Mouse (Mus musculus) kidney, embryonic 15.5 days (tissue): ENCODE measurements around the gene Ptger2. TPM values are rescaled to one million over a fixed set of nuclear protein-coding genes. Genes with fewer than 3 reads are reported as not detected.

Source experiments
- ATAC-seq: fragments of 200-750 bp; cut with Nextera tagmentation; replicated peaks from 2 replicates; pipeline ENCODE4 v1.8.0; 2017; ENCODE audit warnings: moderate TSS enrichment; ENCODE audit not compliant: low FRiP score
- H3K27ac ChIP-seq: fragments of 300-500 bp; sonication (generic); 2 replicates; pipeline ENCODE4 v1.5.1; 2015; ENCODE audit warnings: mild to moderate bottlenecking, inconsistent platforms
- H3K27me3 ChIP-seq: fragments of 300-500 bp; sonication (generic); 2 replicates; pipeline ENCODE4 v1.6.1; 2015; ENCODE audit warnings: inconsistent platforms
- H3K36me3 ChIP-seq: fragments of 300-500 bp; sonication (generic); 2 replicates; pipeline ENCODE4 v1.6.1; 2015; ENCODE audit warnings: inconsistent platforms
- H3K4me1 ChIP-seq: fragments of 300-500 bp; sonication (generic); 2 replicates; pipeline ENCODE4 v1.6.1; 2015; ENCODE audit warnings: inconsistent platforms
- H3K4me2 ChIP-seq: fragments of 300-500 bp; sonication (generic); 2 replicates; pipeline ENCODE4 v1.6.1; 2015; ENCODE audit warnings: moderate library complexity, mild to moderate bottlenecking, inconsistent platforms
- H3K4me3 ChIP-seq: fragments of 300-500 bp; sonication (generic); replicated peaks from 2 replicates; pipeline ENCODE4 v1.5.1; 2015; ENCODE audit warnings: mild to moderate bottlenecking, inconsistent platforms
- H3K9ac ChIP-seq: fragments of 300-500 bp; sonication (generic); 2 replicates; pipeline ENCODE4 v1.6.1; 2015; ENCODE audit warnings: mild to moderate bottlenecking, inconsistent platforms
- H3K9me3 ChIP-seq: fragments of 300-500 bp; sonication (generic); replicated peaks from 2 replicates; pipeline ENCODE4 v1.6.1; 2016; ENCODE audit warnings: inconsistent platforms
- WGBS: fragments of 180-500 bp; shearing (Covaris S2); methylation state at CpG from one replicate; pipeline ENCODE4 v1.1.7; 2015; ENCODE audit warnings: mixed read lengths; 5-methylcytosine and 5-hydroxymethylcytosine counted together
- polyA plus RNA-seq: library from polyadenylated mRNA; unstranded; fragments of >200 nt; fragmentation: Nextera tagmentation; extraction: Ambion mirVana; gene quantifications from 2 replicates; pipeline ENCODE4 v1.2.1, GENCODE M21; 2015

Gene Ptger2
- polyA plus RNA-seq, 1 experiment from 2014 or later: 0.52 TPM

- ATAC-seq: no peak
- 78% methylated on average over 4 of the region's 4 CpGs for WGBS
These were observed 17.8 kb downstream of the Ptger2 start for GRCm38 (mm10) chr14:45005698-45006283.

GRCm38 (mm10) chr14:45009242-45009641 is 21.2 kb downstream of the Ptger2 start:
- Histone ChIP-seq H3K4me2 (no peak overlapping the region), H3K27ac (no peak overlapping the region), H3K4me3 (no peak overlapping the region), H3K9me3 (no peaks in the 10 kb centered on the region), H3K36me3 (no peaks in the 10 kb centered on the region), H3K4me1 (no peaks in the 10 kb centered on the region), H3K9ac (no peak overlapping the region), H3K27me3 (no peaks in the 10 kb centered on the region)
- no peak for ATAC-seq
- WGBS: 88% methylated on average over 1 of the region's 1 CpGs

More at GRCm38 (mm10) chr14:45005698-45006283, 17.8 kb downstream of the Ptger2 start:
- Histone ChIP-seq H3K4me3 (no peak overlapping the region), H3K27ac (no peak overlapping the region), H3K4me1 (no peaks in the 10 kb centered on the region), H3K9ac (no peak overlapping the region), H3K4me2 (no peak overlapping the region), H3K9me3 (no peaks in the 10 kb centered on the region), H3K36me3 (no peaks in the 10 kb centered on the region), H3K27me3 (no peaks in the 10 kb centered on the region)

- H3K27ac ChIP-seq: no peak overlapping the region
- WGBS: 90% methylated on average over 2 of the region's 2 CpGs
- H3K36me3 ChIP-seq: no peaks in the 10 kb centered on the region
- H3K9ac ChIP-seq: no peak overlapping the region
- ATAC-seq: no peak
- no peaks in the 10 kb centered on the region for H3K4me1 ChIP-seq
- no peaks in the 10 kb centered on the region for H3K9me3 ChIP-seq
- H3K4me3 ChIP-seq: no peak overlapping the region
- no peaks in the 10 kb centered on the region for H3K27me3 ChIP-seq
- H3K4me2 ChIP-seq: no peak overlapping the region
These were observed 23.3 kb downstream of the Ptger2 start for GRCm38 (mm10) chr14:45011260-45011659.

- no peak overlapping the region for H3K27ac ChIP-seq
- no peak overlapping the region for H3K9ac ChIP-seq
- H3K36me3 ChIP-seq: no peaks in the 10 kb centered on the region
- no peaks in the 10 kb centered on the region for H3K4me1 ChIP-seq
- no peaks in the 10 kb centered on the region for H3K27me3 ChIP-seq
- H3K9me3 ChIP-seq: no peaks in the 10 kb centered on the region
- H3K4me3 ChIP-seq: no peak overlapping the region
- WGBS: 89% methylated on average over 6 of the region's 6 CpGs
- ATAC-seq: no peak
- H3K4me2 ChIP-seq: no peak overlapping the region
These were observed 23.7 kb downstream of the Ptger2 start for GRCm38 (mm10) chr14:45011671-45012070.

- Histone ChIP-seq H3K9ac (no peak overlapping the region), H3K4me2 (no peak overlapping the region), H3K4me1 (no peaks in the 10 kb centered on the region), H3K27ac (no peak overlapping the region), H3K9me3 (no peaks in the 10 kb centered on the region), H3K36me3 (no peaks in the 10 kb centered on the region), H3K4me3 (no peak overlapping the region), H3K27me3 (no peaks in the 10 kb centered on the region)
- ATAC-seq: no peak
- 85% methylated on average over 3 of the region's 3 CpGs for WGBS
These were observed 33.6 kb downstream of the Ptger2 start for GRCm38 (mm10) chr14:45021551-45021950.

- H3K9me3 ChIP-seq: no peaks in the 10 kb centered on the region
- H3K4me3 ChIP-seq: no peak overlapping the region
- ATAC-seq: no peak
- no peaks in the 10 kb centered on the region for H3K36me3 ChIP-seq
- no peaks in the 10 kb centered on the region for H3K4me1 ChIP-seq
- H3K4me2 ChIP-seq: no peak overlapping the region
- H3K9ac ChIP-seq: no peak overlapping the region
- no peaks in the 10 kb centered on the region for H3K27me3 ChIP-seq
- WGBS: 87% methylated on average over 3 of the region's 3 CpGs
- H3K27ac ChIP-seq: no peak overlapping the region
These were observed 46.3 kb downstream of the Ptger2 start for GRCm38 (mm10) chr14:45034293-45034692.

GRCm38 (mm10) chr14:45036579-45036978 is 48.6 kb downstream of the Ptger2 start:
- no peak overlapping the region for H3K4me2 ChIP-seq
- no peaks in the 10 kb centered on the region for H3K4me1 ChIP-seq
- H3K9me3 ChIP-seq: no peaks in the 10 kb centered on the region
- H3K9ac ChIP-seq: no peak overlapping the region
- ATAC-seq: no peak
- H3K36me3 ChIP-seq: no peaks in the 10 kb centered on the region
- WGBS: 95% methylated on average over 1 of the region's 1 CpGs
- H3K27me3 ChIP-seq: no peaks in the 10 kb centered on the region
- H3K4me3 ChIP-seq: no peak overlapping the region
- H3K27ac ChIP-seq: no peak overlapping the region

GRCm38 (mm10) chr14:45038052-45038451 is 50.1 kb downstream of the Ptger2 start:
- ATAC-seq: no peak
- no peaks in the 10 kb centered on the region for H3K27me3 ChIP-seq
- H3K4me1 ChIP-seq: no peaks in the 10 kb centered on the region
- H3K9ac ChIP-seq: no peak overlapping the region
- H3K9me3 ChIP-seq: no peaks in the 10 kb centered on the region
- H3K4me3 ChIP-seq: no peak overlapping the region
- H3K4me2 ChIP-seq: no peak overlapping the region
- no peaks in the 10 kb centered on the region for H3K36me3 ChIP-seq
- no peak overlapping the region for H3K27ac ChIP-seq
- WGBS: 73% methylated on average over 7 of the region's 7 CpGs

- 80% methylated on average over 5 of the region's 5 CpGs for WGBS
- Histone ChIP-seq H3K36me3 (no peaks in the 10 kb centered on the region), H3K27me3 (no peaks in the 10 kb centered on the region), H3K27ac (no peak overlapping the region), H3K4me2 (no peak overlapping the region), H3K4me1 (no peaks in the 10 kb centered on the region), H3K9me3 (no peaks in the 10 kb centered on the region), H3K9ac (no peak overlapping the region), H3K4me3 (no peak overlapping the region)
- ATAC-seq: no peak
These were observed 53.0 kb downstream of the Ptger2 start for GRCm38 (mm10) chr14:45040851-45041475.

GRCm38 (mm10) chr14:45048128-45048527 is 60.1 kb downstream of the Ptger2 start:
- no peak for ATAC-seq
- Histone ChIP-seq H3K9me3 (no peaks in the 10 kb centered on the region), H3K27me3 (no peaks in the 10 kb centered on the region), H3K9ac (no peak overlapping the region), H3K4me1 (no peaks in the 10 kb centered on the region), H3K4me3 (no peak overlapping the region), H3K4me2 (no peak overlapping the region), H3K36me3 (no peaks in the 10 kb centered on the region), H3K27ac (no peak overlapping the region)
- WGBS: 69% methylated on average over 2 of the region's 2 CpGs

- no peak for ATAC-seq
- Histone ChIP-seq H3K27ac (peak overlapping the region; percentile 52; the same call in 1 of the 2 replicates), H3K4me2 (no peak overlapping the region), H3K9ac (no peak overlapping the region), H3K36me3 (no peaks in the 10 kb centered on the region), H3K4me3 (no peak overlapping the region), H3K9me3 (no peaks in the 10 kb centered on the region), H3K27me3 (no peaks in the 10 kb centered on the region), H3K4me1 (no peaks in the 10 kb centered on the region)
- WGBS: 47% methylated on average over 7 of the region's 7 CpGs
These were observed 61.9 kb downstream of the Ptger2 start for GRCm38 (mm10) chr14:45049689-45050418.

- Histone ChIP-seq H3K27me3 (no peaks in the 10 kb centered on the region), H3K9ac (no peak overlapping the region), H3K9me3 (no peaks in the 10 kb centered on the region), H3K4me3 (no peak overlapping the region), H3K4me1 (no peaks in the 10 kb centered on the region), H3K27ac (0 out of 2 replicates have a peak overlapping the region, but pooled peaks have one; percentile 33), H3K4me2 (no peak overlapping the region), H3K36me3 (no peaks in the 10 kb centered on the region)
- 58% methylated on average over 1 of the region's 1 CpGs for WGBS
- no peak for ATAC-seq
These were observed 62.4 kb downstream of the Ptger2 start for GRCm38 (mm10) chr14:45050419-45050776.
